Mouse (Mus musculus) G1E (cell line): ENCODE measurements around the gene Nrxn3. TPM values are rescaled to one million over a fixed set of nuclear protein-coding genes. Genes with fewer than 3 reads are reported as not detected.

Source experiments
- ATAC-seq: 2 replicates; pipeline ENCODE4 v1.8.0; 2016; ENCODE audit warnings: mild to moderate bottlenecking; ENCODE audit not compliant: insufficient number of reproducible peaks, poor library complexity, low FRiP score, severe bottlenecking; ENCODE audit errors: extremely low read depth
- DNase-seq: peaks from one replicate; pipeline ENCODE4 v3.0.0; 2012; ENCODE audit warnings: low spot score
- H3K27me3 ChIP-seq: 2 replicates; pipeline ENCODE4 v1.6.1; 2012; ENCODE audit warnings: mild to moderate bottlenecking, low read length, inconsistent platforms; ENCODE audit not compliant: insufficient read depth
- H3K36me3 ChIP-seq: replicated peaks from 2 replicates; pipeline ENCODE3; 2012; ENCODE audit warnings: mild to moderate bottlenecking, inconsistent platforms
- H3K4me1 ChIP-seq: 2 replicates; pipeline ENCODE4 v1.6.1; 2012; ENCODE audit warnings: low read depth, low read length, inconsistent platforms, mixed read lengths; ENCODE audit not compliant: insufficient read depth
- H3K4me3 ChIP-seq: 2 replicates; pipeline ENCODE4 v1.5.1; 2012; ENCODE audit warnings: low read depth, mild to moderate bottlenecking, inconsistent platforms, low read length, moderate library complexity, mixed read lengths
- H3K9me3 ChIP-seq: replicated peaks from 2 replicates; pipeline ENCODE4 v1.6.1; 2012; ENCODE audit warnings: inconsistent platforms
- CTCF ChIP-seq: IDR thresholded peaks from 2 replicates; pipeline ENCODE4 v1.5.1; 2012; ENCODE audit warnings: low read depth, low read length, inconsistent platforms, mixed read lengths
- GATA1 ChIP-seq: IDR thresholded peaks from 2 replicates; pipeline ENCODE4 v1.6.1; 2012; ENCODE audit warnings: borderline replicate concordance, low read length, inconsistent platforms, mixed read lengths
- GATA2 ChIP-seq: IDR thresholded peaks from 2 replicates; pipeline ENCODE4 v1.6.1; 2012; ENCODE audit warnings: low read depth, low read length, inconsistent platforms, borderline replicate concordance
- POLR2AphosphoS5 ChIP-seq: IDR thresholded peaks from 2 replicates; pipeline ENCODE4 v1.6.1; 2012; ENCODE audit warnings: low read depth, low read length, inconsistent platforms; ENCODE audit not compliant: insufficient replicate concordance
- TAL1 ChIP-seq: conservative IDR thresholded peaks from 2 replicates; pipeline ENCODE4 v1.6.1; 2012; ENCODE audit warnings: low read depth, low read length, inconsistent platforms, mixed read lengths
- polyA plus RNA-seq: library from polyadenylated mRNA; stranded (reverse); fragments of >175 nt; gene quantifications from 2 replicates; pipeline ENCODE4 v1.2.3, GENCODE M21; 2012
- total RNA-seq, 2 experiments: library from RNA; stranded (forward) in 1 of 2; stranded (reverse) in 1 of 2; fragments of 200-1000 nt in 1 of 2; fragments of >200 nt in 1 of 2; fragmentation: Nextera tagmentation in 1 of 2; gene quantifications; 2 replicates each; pipeline ENCODE4 v1.2.3; 2014 to 2017

The Nrxn3 gene
- total and polyA plus RNA-seq, 3 experiments, result 0.22 TPM; not detected in 2

DNA sequence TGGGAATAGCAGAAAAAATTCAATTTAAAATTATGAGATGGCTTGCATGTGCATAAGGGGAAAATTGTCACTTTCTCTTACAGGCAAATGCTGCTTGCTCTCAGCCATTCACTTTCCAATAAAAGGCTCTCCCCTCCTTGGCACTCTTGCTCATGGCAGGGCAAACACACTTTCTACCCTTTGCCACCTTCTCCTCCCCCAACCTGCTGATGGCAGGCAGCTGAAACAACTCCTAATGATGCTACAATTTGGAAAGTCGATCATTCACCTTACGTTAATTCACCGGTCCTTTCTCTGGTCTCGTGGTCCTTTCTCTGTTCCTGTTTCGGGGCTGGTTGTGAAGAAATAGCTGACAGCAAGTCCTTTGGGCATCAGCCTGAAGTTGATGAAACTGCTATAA, 1091.0 kb downstream of the Nrxn3 start:
- H3K9me3 ChIP-seq, result peaks cover 40% of the 10 kb centered on the region
- TF ChIP-seq CTCF (no peak), GATA2 (no peak), TAL1 (no peak), GATA1 (no peak), POLR2AphosphoS5 (no peak)
- ATAC-seq (no peak), DNase-seq (no peak)
- H3K4me1 ChIP-seq, result no peaks in the 10 kb centered on the region
- no peak overlapping the region for H3K4me3 ChIP-seq
- H3K27me3 ChIP-seq, result no peaks in the 10 kb centered on the region
- H3K36me3 ChIP-seq, result no peaks in the 10 kb centered on the region

DNA sequence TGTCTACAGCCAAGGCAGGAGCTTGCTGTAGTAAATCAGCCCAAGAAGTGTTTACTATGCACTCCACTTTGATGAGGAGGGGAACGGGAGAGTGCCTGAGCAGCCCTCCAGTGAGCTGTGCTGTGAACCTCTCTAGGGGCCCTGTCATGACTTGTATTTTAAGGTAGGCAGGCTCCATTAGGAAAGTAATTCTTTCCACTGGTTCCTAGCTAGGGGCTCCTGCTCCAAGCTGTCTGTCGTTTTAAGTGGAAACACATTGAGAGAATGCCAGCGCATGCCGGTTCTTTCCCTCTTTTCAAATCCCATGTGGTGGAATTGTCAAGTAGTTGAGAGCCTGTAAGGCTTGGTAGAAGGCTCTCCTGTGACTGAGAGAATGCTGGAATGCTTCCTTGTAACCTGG, 1091.9 kb downstream of the Nrxn3 start:
- ATAC-seq, result no peak

DNA sequence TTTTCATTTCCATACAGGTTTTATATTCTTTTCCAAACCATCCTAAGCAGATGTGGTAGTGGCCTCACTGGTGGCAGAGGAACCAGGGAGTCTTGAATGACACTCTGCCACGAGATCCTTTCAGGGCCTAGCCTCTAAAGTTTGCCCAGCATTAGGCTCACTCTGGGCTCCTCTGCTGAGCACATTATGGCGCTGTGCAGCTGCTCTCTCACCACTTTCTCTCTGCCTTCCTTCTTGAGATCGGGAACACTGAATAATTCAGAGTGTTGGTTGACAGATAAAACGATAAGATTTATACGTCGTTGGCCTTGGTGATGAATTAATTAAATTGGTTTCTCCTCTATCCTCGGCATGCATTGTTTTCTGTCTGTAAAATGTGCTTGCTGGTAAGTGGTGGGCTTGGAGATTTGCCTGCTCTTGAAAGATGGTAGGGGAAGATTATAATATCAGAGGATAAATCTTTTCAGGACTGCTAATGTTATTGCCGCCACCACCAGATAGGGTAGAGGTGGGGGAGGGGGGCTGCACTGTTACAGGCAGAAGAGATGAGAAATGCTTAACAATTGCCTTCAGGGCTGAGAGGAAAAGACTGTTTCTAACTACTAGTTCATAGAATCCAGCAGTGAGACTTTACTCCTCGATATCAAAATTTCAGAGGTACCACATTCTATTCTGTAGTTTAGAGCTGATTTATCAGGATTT, 1094.5 kb downstream of the Nrxn3 start:
- no peak for TF ChIP-seq TAL1
- no peak for TF ChIP-seq CTCF
- no peak for TF ChIP-seq POLR2AphosphoS5
- TF ChIP-seq GATA1, result no peak
- no peak for TF ChIP-seq GATA2
- DNase-seq (no peak), ATAC-seq (no peak)
- Histone ChIP-seq H3K4me3 (no peak overlapping the region), H3K36me3 (no peaks in the 10 kb centered on the region), H3K27me3 (no peaks in the 10 kb centered on the region), H3K9me3 (peaks cover 32% of the 10 kb centered on the region), H3K4me1 (no peaks in the 10 kb centered on the region)

More for the DNA sequence above, 1091.9 kb downstream of the Nrxn3 start:
- TF ChIP-seq TAL1, result no peak
- no peak for TF ChIP-seq GATA2
- no peak for DNase-seq
- H3K36me3 ChIP-seq, result no peaks in the 10 kb centered on the region
- no peaks in the 10 kb centered on the region for H3K4me1 ChIP-seq
- peaks cover 38% of the 10 kb centered on the region for H3K9me3 ChIP-seq
- H3K4me3 ChIP-seq, result no peak overlapping the region
- H3K27me3 ChIP-seq, result no peaks in the 10 kb centered on the region

DNA sequence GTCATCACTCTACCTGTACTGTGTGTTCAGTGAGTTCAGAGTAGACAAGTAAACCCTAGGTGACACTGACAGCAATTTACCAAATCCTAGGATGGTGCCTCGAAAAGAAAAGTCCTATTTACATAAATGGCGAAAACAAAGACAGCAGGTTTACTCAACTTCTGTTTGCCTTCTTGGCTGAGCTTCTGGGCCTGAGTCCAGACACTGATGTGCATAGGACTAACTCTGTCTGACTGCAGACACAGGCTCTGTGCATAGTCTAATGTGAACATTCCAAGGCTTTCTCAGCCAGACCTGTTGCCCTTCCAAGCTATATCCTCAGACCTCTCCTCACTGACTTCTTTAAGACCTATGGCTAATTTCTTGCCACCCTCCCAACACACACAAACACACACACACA, 1095.5 kb downstream of the Nrxn3 start:
- Histone ChIP-seq H3K9me3 (peaks cover 24% of the 10 kb centered on the region), H3K27me3 (no peaks in the 10 kb centered on the region), H3K36me3 (no peaks in the 10 kb centered on the region), H3K4me3 (no peak overlapping the region), H3K4me1 (no peaks in the 10 kb centered on the region)
- ATAC-seq, result no peak
- no peak for DNase-seq
- no peak for TF ChIP-seq CTCF
- no peak for TF ChIP-seq GATA2
- no peak for TF ChIP-seq TAL1

DNA sequence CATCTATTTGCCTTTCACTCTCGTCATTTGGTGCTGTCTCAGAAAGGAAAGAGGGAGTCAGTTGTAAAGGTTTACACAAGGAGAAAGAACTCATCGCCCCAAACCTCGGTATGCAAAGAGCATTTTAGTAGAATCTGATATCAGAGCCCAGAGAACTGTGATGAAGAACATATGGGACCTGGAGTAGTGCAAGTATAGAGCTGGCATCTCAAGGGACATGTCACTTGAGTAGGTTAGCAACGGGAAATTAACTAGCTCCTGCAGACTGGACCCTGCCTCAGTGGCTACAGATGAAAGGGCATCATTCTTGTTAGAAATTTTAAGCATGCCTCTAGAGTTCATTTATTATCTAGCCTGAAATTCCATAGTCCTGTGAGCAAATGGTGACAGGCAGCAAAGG, 1099.5 kb downstream of the Nrxn3 start:
- Histone ChIP-seq H3K4me1 (no peaks in the 10 kb centered on the region), H3K27me3 (no peaks in the 10 kb centered on the region), H3K4me3 (no peak overlapping the region), H3K36me3 (no peaks in the 10 kb centered on the region), H3K9me3 (peaks cover 18% of the 10 kb centered on the region)
- DNase-seq (no peak), ATAC-seq (no peak)
- TF ChIP-seq CTCF (no peak), GATA1 (no peak), GATA2 (no peak), POLR2AphosphoS5 (no peak), TAL1 (no peak)

DNA sequence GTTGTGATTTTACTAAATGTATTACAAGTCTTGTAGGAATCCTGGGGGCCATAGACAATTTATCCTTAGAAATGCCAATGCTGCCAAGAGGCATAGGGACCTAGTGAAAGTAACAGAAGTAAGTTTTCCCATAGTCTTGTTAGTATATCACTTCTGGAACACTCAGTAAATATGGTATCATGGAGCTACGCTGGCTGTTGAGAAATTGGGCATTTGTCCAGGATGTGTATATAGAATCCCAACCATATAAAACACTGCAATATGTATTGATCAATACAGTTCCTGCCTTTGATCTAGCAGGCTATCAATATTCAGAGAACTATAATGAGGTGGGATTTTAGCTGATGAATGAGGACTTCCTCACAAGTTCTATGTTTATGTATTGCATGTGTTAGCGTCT, 1107.3 kb downstream of the Nrxn3 start:
- Histone ChIP-seq H3K4me1 (no peaks in the 10 kb centered on the region), H3K36me3 (no peaks in the 10 kb centered on the region), H3K27me3 (no peaks in the 10 kb centered on the region), H3K9me3 (peaks cover 9% of the 10 kb centered on the region), H3K4me3 (no peak overlapping the region)
- TF ChIP-seq GATA2 (no peak), GATA1 (no peak), TAL1 (no peak), CTCF (no peak), POLR2AphosphoS5 (no peak)
- no peak for DNase-seq
- no peak for ATAC-seq

DNA sequence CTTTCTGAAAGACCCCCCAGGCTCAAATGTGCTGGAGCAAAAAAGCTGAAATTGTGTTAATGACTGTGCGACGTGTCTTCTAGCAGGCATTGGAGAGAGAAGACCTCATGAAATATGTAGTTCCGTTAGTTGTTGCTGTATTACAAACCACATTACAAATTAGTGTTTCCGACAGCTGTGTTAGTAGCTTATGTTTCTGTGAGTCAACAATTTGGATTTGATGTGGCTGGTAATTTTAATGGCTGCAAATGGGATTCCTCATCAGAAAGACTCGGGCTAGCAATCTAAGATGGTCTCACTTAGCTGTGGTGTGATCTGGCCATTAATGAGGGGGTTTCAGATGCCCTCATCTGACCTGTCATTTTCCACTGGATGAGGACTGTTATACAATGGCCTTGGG, 1107.7 kb downstream of the Nrxn3 start:
- Histone ChIP-seq H3K9me3 (peaks cover 8% of the 10 kb centered on the region; the same call in 1 of the 2 replicates), H3K4me3 (no peak overlapping the region), H3K4me1 (no peaks in the 10 kb centered on the region), H3K36me3 (no peaks in the 10 kb centered on the region), H3K27me3 (no peaks in the 10 kb centered on the region)
- no peak for ATAC-seq
- DNase-seq, result no peak
- TF ChIP-seq GATA1, result no peak
- TF ChIP-seq POLR2AphosphoS5, result no peak
- no peak for TF ChIP-seq TAL1
- no peak for TF ChIP-seq GATA2
- no peak for TF ChIP-seq CTCF
